Mouse (Mus musculus): ENCODE results near the gene Olfr418.
"Not testable (repeated sequence)": the region's sequence is repeated elsewhere in the genome, so short reads cannot be mapped to it uniquely, and the experiment has no call there.

The Olfr418 gene

DNA sequence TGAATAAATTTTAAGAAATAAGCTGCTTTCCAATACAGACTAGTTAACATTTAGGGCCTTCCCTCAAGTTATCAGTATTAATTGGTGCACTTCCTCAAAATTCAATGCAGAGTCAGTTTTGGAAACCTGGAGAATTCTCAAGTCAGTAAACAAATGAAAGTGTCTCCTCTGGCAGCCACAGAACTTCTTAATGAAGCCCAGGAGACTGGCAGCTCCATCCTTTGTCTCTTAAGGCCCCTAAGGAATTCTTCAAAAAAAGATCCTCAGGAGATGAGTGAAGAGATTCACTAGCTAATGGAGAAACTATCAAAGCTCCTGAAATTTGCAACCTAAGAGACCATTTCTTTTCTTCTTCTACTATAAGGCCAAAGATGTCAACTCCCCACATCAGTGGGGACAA lies at the start of gene Olfr418:
Gene Olfr418, plus strand, starts transcription at position 301 of the 400 bp plus-strand sequence.
- no peak for DNase-seq

- no peak for DNase-seq
Measured at GRCm38 (mm10) chr1:173216481-173216880, 49.3 kb upstream of the Olfr418 start.

- no peak for DNase-seq
Measured at GRCm38 (mm10) chr1:173227081-173227480, 38.7 kb upstream of the Olfr418 start, which contains the start of gene Fcer1a. Gene Fcer1a (minus strand): TSS chr1:173227214.

DNA sequence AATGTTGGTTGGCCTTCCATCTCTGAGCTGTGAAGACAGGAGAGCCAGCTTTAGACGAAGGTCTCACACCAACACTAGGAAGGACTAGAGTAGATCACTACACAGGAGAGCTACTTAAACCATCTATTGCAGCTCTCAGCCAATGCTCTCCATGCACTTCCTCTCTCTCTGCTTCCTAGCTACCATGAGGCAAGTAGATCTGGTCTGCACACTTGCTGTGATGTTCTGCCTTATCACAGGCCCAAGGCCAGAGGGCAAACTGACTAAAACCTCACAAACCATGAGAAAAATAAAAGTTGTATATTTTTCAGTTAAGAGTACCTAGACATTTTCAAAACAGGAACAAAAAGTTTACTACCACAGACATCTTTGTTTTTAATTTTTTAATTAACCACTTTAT lies 28.8 kb upstream of the Olfr418 start:
- DNase-seq: not testable (repeated sequence)

GRCm38 (mm10) chr1:173249888-173250287 lies 15.9 kb upstream of the Olfr418 start:
- no peak for DNase-seq

DNA sequence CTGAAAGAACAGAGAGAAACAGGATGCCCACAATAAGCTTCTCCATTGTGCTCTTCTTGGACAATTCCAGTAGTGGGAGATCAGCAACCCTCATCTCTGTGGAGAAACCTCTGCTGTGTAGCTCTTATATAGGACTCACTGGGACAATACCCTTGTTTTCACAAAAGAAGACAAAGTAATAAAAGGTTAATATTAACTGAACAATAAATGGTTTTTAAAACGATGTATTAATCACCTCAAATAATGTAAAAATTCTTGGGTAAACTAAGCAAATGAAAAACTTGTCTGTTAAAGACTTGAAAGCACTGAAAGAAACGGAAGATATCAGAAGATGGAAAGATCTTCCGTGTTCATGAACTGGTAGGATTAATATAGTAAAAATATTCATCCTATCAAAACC lies 11.9 kb downstream of the Olfr418 start, which contains the start of gene Mptx2:
Gene Mptx2, minus strand, starts transcription at position 101 of the 400 bp plus-strand sequence.
- no peak for DNase-seq

- not testable (repeated sequence) for DNase-seq
Measured at GRCm38 (mm10) chr1:173302795-173303194, 37.0 kb downstream of the Olfr418 start.

- DNase-seq: not testable (repeated sequence)
Measured at GRCm38 (mm10) chr1:173313535-173314050, 47.8 kb downstream of the Olfr418 start.

- DNase-seq: no peak
Measured at GRCm38 (mm10) chr1:173315725-173316124, 49.9 kb downstream of the Olfr418 start.

DNA sequence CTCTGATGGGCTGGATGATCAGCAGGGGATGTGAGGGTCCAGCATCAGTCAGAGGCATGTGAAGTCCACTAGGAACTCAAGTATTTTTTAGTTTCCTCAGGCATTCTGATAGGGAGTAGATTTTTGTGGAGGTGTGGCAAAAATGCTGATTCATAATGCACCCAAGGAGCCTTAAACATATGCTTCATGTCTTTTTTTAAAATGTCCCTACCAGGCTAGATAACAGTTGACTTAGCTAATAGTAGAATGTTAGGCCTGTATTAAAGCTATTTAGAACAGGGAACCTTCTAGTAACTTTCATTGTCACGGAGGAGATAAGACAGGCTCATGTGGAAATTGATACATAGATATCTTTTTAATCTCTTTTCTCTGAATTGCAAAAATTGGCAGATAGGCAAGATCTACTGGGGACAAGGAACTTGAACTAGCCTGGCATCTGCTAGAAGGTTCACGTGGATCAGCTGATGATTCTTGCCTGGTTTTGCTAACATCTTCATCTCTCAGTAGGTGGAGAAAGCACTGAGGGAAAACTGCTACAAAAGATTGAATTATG lies 52.2 kb downstream of the Olfr418 start:
- DNase-seq: no peak

- no peak for DNase-seq
Measured at GRCm38 (mm10) chr1:173321593-173322248, 55.9 kb downstream of the Olfr418 start.

GRCm38 (mm10) chr1:173322249-173322627 lies 56.4 kb downstream of the Olfr418 start:
- no peak for DNase-seq
